Mouse (Mus musculus) heart, adult 11 months (tissue): Measurements from ENCODE around the gene Kdm2b.

Experiments used
- DNase-seq: peaks from one replicate; pipeline ENCODE4 v3.0.0; 2022

Gene Kdm2b

GRCm38 (mm10) chr5:122971438-122971837 lies 18.2 kb downstream of the Kdm2b start:
- no peak for DNase-seq

GRCm38 (mm10) chr5:122970056-122970455 lies 19.6 kb downstream of the Kdm2b start:
- no peak for DNase-seq

GRCm38 (mm10) chr5:122968322-122968721 lies 21.3 kb downstream of the Kdm2b start:
- no peak for DNase-seq

GRCm38 (mm10) chr5:122965427-122965826 lies 24.2 kb downstream of the Kdm2b start:
- peak; percentile 93 for DNase-seq

GRCm38 (mm10) chr5:122964853-122965252 lies 24.8 kb downstream of the Kdm2b start:
- no peak for DNase-seq

- no peak for DNase-seq
Observed at GRCm38 (mm10) chr5:122961905-122962304, 27.7 kb downstream of the Kdm2b start.

- DNase-seq, result no peak
Observed at GRCm38 (mm10) chr5:122959391-122959790, 30.2 kb downstream of the Kdm2b start.

GRCm38 (mm10) chr5:122956059-122956458 lies 33.6 kb downstream of the Kdm2b start:
- DNase-seq, result no peak

GRCm38 (mm10) chr5:122951913-122952641 lies 37.5 kb downstream of the Kdm2b start:
- DNase-seq, result peak; percentile 88

- peak; percentile 96 for DNase-seq
Observed at GRCm38 (mm10) chr5:122951056-122951912, 38.3 kb downstream of the Kdm2b start.

GRCm38 (mm10) chr5:122950329-122950953 lies 39.2 kb downstream of the Kdm2b start:
- peak; percentile 92 for DNase-seq

- no peak for DNase-seq
Observed at GRCm38 (mm10) chr5:122949101-122949500, 40.5 kb downstream of the Kdm2b start.

- no peak for DNase-seq
Observed at GRCm38 (mm10) chr5:122947534-122947933, 42.1 kb downstream of the Kdm2b start.

- no peak for DNase-seq
Observed at GRCm38 (mm10) chr5:122938676-122939075, 50.9 kb downstream of the Kdm2b start.

GRCm38 (mm10) chr5:122937958-122938540 lies 51.6 kb downstream of the Kdm2b start:
- peak; percentile 91 for DNase-seq

GRCm38 (mm10) chr5:122937031-122937430 lies 52.6 kb downstream of the Kdm2b start:
- no peak for DNase-seq

GRCm38 (mm10) chr5:122935810-122936209 lies 53.8 kb downstream of the Kdm2b start:
- no peak for DNase-seq

- no peak for DNase-seq
Observed at GRCm38 (mm10) chr5:122930991-122931390, 58.6 kb downstream of the Kdm2b start.

- DNase-seq, result no peak
Observed at GRCm38 (mm10) chr5:122928293-122928692, 61.3 kb downstream of the Kdm2b start.

GRCm38 (mm10) chr5:122927703-122928102 lies 61.9 kb downstream of the Kdm2b start:
- no peak for DNase-seq

GRCm38 (mm10) chr5:122927092-122927491 lies 62.5 kb downstream of the Kdm2b start:
- DNase-seq, result peak; percentile 91

GRCm38 (mm10) chr5:122926341-122926740 lies 63.3 kb downstream of the Kdm2b start:
- DNase-seq, result no peak

GRCm38 (mm10) chr5:122925534-122925958 lies 64.1 kb downstream of the Kdm2b start:
- peak; percentile 96 for DNase-seq
